Mouse (Mus musculus): ENCODE results near the gene Igf2bp3. TPM values are rescaled to one million over a fixed set of nuclear protein-coding genes. Genes with fewer than 3 reads are reported as not detected.
A peak's percentile ranks its signal among the peaks of the same experiment; 100 is the strongest.

Igf2bp3 gene
- polyA plus RNA-seq, 1 experiment from 2014 or later: 114 TPM

- Histone ChIP-seq H3K36me3 (peaks cover 14% of the 10 kb centered on the region), H3K27ac (replicated peaks) (no peak overlapping the region), H3K4me2 (replicated peaks) (no peak overlapping the region), H3K27me3 (no peaks in the 10 kb centered on the region), H3K9ac (replicated peaks) (no peak overlapping the region), H3K4me3 (no peak overlapping the region), H3K4me1 (peaks cover 14% of the 10 kb centered on the region), H3K9me3 (no peaks in the 10 kb centered on the region)
- WGBS: 93% methylated on average over 1 of the region's 1 CpGs
- no peak for ATAC-seq (ENCODE audit: low FRiP score, low read depth)
Measured at GRCm38 (mm10) chr6:49079313-49079712, 135.4 kb downstream of the Igf2bp3 start.

GRCm38 (mm10) chr6:49077894-49078293, 136.9 kb downstream of the Igf2bp3 start:
- Histone ChIP-seq H3K9me3 (no peaks in the 10 kb centered on the region), H3K27ac (replicated peaks) (no peak overlapping the region), H3K9ac (replicated peaks) (no peak overlapping the region), H3K27me3 (no peaks in the 10 kb centered on the region), H3K36me3 (no peaks in the 10 kb centered on the region), H3K4me1 (peaks cover 14% of the 10 kb centered on the region), H3K4me3 (no peak overlapping the region), H3K4me2 (replicated peaks) (no peak overlapping the region)
- ATAC-seq (ENCODE audit: low FRiP score, low read depth): no peak
- 81% methylated on average over 2 of the region's 2 CpGs for WGBS

- H3K27ac ChIP-seq (replicated peaks): peak overlapping the region; percentile 82
- peak overlapping the region; percentile 93 for H3K4me2 ChIP-seq (replicated peaks)
- H3K27me3 ChIP-seq: no peaks in the 10 kb centered on the region
- peak overlapping the region; percentile 89 for H3K9ac ChIP-seq (replicated peaks)
- 1% methylated on average over 19 of the region's 19 CpGs for WGBS
- ATAC-seq (ENCODE audit: low FRiP score, low read depth): no peak; the same call in none of the 2 replicates
- H3K9me3 ChIP-seq: no peaks in the 10 kb centered on the region
- no peaks in the 10 kb centered on the region for H3K36me3 ChIP-seq
- H3K4me3 ChIP-seq: peak overlapping the region; percentile 98
- peaks cover 14% of the 10 kb centered on the region for H3K4me1 ChIP-seq
Measured at GRCm38 (mm10) chr6:49074117-49074490, 140.7 kb downstream of the Igf2bp3 start.

- Histone ChIP-seq H3K9me3 (no peaks in the 10 kb centered on the region), H3K4me2 (replicated peaks) (peak within 1 kb of the TSS; percentile 93), H3K36me3 (no peaks in the 10 kb centered on the region), H3K27ac (replicated peaks) (peak within 1 kb of the TSS; percentile 82), H3K4me3 (peak within 1 kb of the TSS; percentile 98), H3K9ac (replicated peaks) (peak within 1 kb of the TSS; percentile 89), H3K27me3 (no peaks in the 10 kb centered on the region), H3K4me1 (peaks cover 14% of the 10 kb centered on the region)
- ATAC-seq (ENCODE audit: low FRiP score, low read depth): peak; percentile 96
- WGBS: under 1% methylated on average over 49 of the region's 49 CpGs
Measured at GRCm38 (mm10) chr6:49073304-49074116, 141.2 kb downstream of the Igf2bp3 start, which contains the start of gene Malsu1. Gene Malsu1, plus strand, starts transcription at chr6:49073795.

- ATAC-seq (ENCODE audit: low FRiP score, low read depth): no peak
- 49% methylated on average over 4 of the region's 4 CpGs for WGBS
- no peak overlapping the region for H3K9ac ChIP-seq (replicated peaks)
- H3K36me3 ChIP-seq: no peaks in the 10 kb centered on the region
- H3K27ac ChIP-seq (replicated peaks): no peak overlapping the region
- H3K4me3 ChIP-seq: no peak overlapping the region
- H3K27me3 ChIP-seq: no peaks in the 10 kb centered on the region
- no peak overlapping the region for H3K4me2 ChIP-seq (replicated peaks)
- H3K4me1 ChIP-seq: no peaks in the 10 kb centered on the region; the same call in 1 of the 2 replicates
- no peaks in the 10 kb centered on the region for H3K9me3 ChIP-seq
Measured at GRCm38 (mm10) chr6:49068361-49068760, 146.4 kb downstream of the Igf2bp3 start.

- Histone ChIP-seq H3K9me3 (0 out of 2 replicates have a peak, but pooled peaks cover 4% of the 10 kb centered on the region), H3K4me3 (no peak overlapping the region), H3K27ac (replicated peaks) (no peak overlapping the region), H3K4me2 (replicated peaks) (no peak overlapping the region), H3K4me1 (peaks cover 16% of the 10 kb centered on the region), H3K27me3 (peaks cover 7% of the 10 kb centered on the region), H3K36me3 (no peaks in the 10 kb centered on the region), H3K9ac (replicated peaks) (no peak overlapping the region)
- 35% methylated on average over 8 of the region's 8 CpGs for WGBS
- ATAC-seq (ENCODE audit: low FRiP score, low read depth): peak; percentile 55; the same call in 1 of the 2 replicates
Measured at GRCm38 (mm10) chr6:49057053-49058021, 157.4 kb downstream of the Igf2bp3 start.

GRCm38 (mm10) chr6:49056009-49056408, 158.7 kb downstream of the Igf2bp3 start:
- no peak for ATAC-seq (ENCODE audit: low FRiP score, low read depth)
- Histone ChIP-seq H3K4me3 (no peak overlapping the region), H3K4me1 (peaks cover 16% of the 10 kb centered on the region), H3K27me3 (peaks cover 15% of the 10 kb centered on the region), H3K4me2 (replicated peaks) (no peak overlapping the region), H3K36me3 (no peaks in the 10 kb centered on the region), H3K9ac (replicated peaks) (no peak overlapping the region), H3K9me3 (0 out of 2 replicates have a peak, but pooled peaks cover 4% of the 10 kb centered on the region), H3K27ac (replicated peaks) (no peak overlapping the region)
- 55% methylated on average over 9 of the region's 9 CpGs for WGBS

- peak; percentile 81 for ATAC-seq (ENCODE audit: low FRiP score, low read depth)
- peak overlapping the region; percentile 22 for H3K4me2 ChIP-seq (replicated peaks)
Measured at GRCm38 (mm10) chr6:49055256-49055733, 159.5 kb downstream of the Igf2bp3 start.

GRCm38 (mm10) chr6:49052191-49052590, 162.6 kb downstream of the Igf2bp3 start:
- Histone ChIP-seq H3K4me2 (replicated peaks) (no peak overlapping the region), H3K9me3 (0 out of 2 replicates have a peak, but pooled peaks cover 4% of the 10 kb centered on the region), H3K4me1 (peaks cover 16% of the 10 kb centered on the region), H3K27me3 (peaks cover 19% of the 10 kb centered on the region), H3K36me3 (no peaks in the 10 kb centered on the region), H3K27ac (replicated peaks) (no peak overlapping the region), H3K4me3 (no peak overlapping the region), H3K9ac (replicated peaks) (no peak overlapping the region)
- 76% methylated on average over 5 of the region's 5 CpGs for WGBS
- no peak for ATAC-seq (ENCODE audit: low FRiP score, low read depth)

More at GRCm38 (mm10) chr6:49055256-49055733, 159.5 kb downstream of the Igf2bp3 start:
- no peaks in the 10 kb centered on the region for H3K36me3 ChIP-seq
- peaks cover 16% of the 10 kb centered on the region for H3K4me1 ChIP-seq
- WGBS: 2% methylated on average over 7 of the region's 7 CpGs
- no peak overlapping the region for H3K9ac ChIP-seq (replicated peaks)
- H3K27me3 ChIP-seq: peaks cover 19% of the 10 kb centered on the region
- 0 out of 2 replicates have a peak, but pooled peaks cover 4% of the 10 kb centered on the region for H3K9me3 ChIP-seq
- H3K4me3 ChIP-seq: no peak overlapping the region
- peak overlapping the region; percentile 69 for H3K27ac ChIP-seq (replicated peaks)

- ATAC-seq (ENCODE audit: low FRiP score, low read depth): no peak
- Histone ChIP-seq H3K4me3 (no peak overlapping the region), H3K4me1 (peaks cover 12% of the 10 kb centered on the region), H3K9me3 (0 out of 2 replicates have a peak, but pooled peaks cover 4% of the 10 kb centered on the region), H3K9ac (replicated peaks) (no peak overlapping the region), H3K36me3 (no peaks in the 10 kb centered on the region), H3K4me2 (replicated peaks) (no peak overlapping the region), H3K27ac (replicated peaks) (no peak overlapping the region), H3K27me3 (peaks cover 19% of the 10 kb centered on the region)
- WGBS: 32% methylated on average over 11 of the region's 11 CpGs
Measured at GRCm38 (mm10) chr6:49050677-49051410, 163.9 kb downstream of the Igf2bp3 start.

- H3K27ac ChIP-seq (replicated peaks): no peak overlapping the region
- no peaks in the 10 kb centered on the region for H3K36me3 ChIP-seq
- WGBS: 90% methylated on average over 10 of the region's 10 CpGs
- no peaks in the 10 kb centered on the region for H3K4me1 ChIP-seq
- H3K4me3 ChIP-seq: no peak overlapping the region
- no peak for ATAC-seq (ENCODE audit: low FRiP score, low read depth)
- H3K9me3 ChIP-seq: no peaks in the 10 kb centered on the region
- H3K9ac ChIP-seq (replicated peaks): no peak overlapping the region
- H3K4me2 ChIP-seq (replicated peaks): no peak overlapping the region
- H3K27me3 ChIP-seq: peaks cover 19% of the 10 kb centered on the region
Measured at GRCm38 (mm10) chr6:49048395-49048794, 166.4 kb downstream of the Igf2bp3 start.

Measured in midbrain, embryonic 12.5 days (tissue).